Mouse (Mus musculus) gastrocnemius, postnatal 36 days (tissue): ENCODE results near the gene Kcnmb1. TPM values are rescaled to one million over a fixed set of nuclear protein-coding genes. Genes with fewer than 3 reads are reported as not detected.

Source experiments
- DNase-seq, 2 experiments: peaks; one replicate each; pipeline ENCODE4 v3.0.0; 2022
- intact Hi-C: fragments of 180-260 bp; cut with DNase I; formaldehyde crosslinking; loops from one replicate; pipeline ENCODE4 v1.15.1; 2025
- long read RNA-seq, 2 experiments: library from polyadenylated mRNA; stranded (forward); transcript quantifications; one replicate each; pipeline ENCODE4 v2.0.0; 2021
- total RNA-seq, 2 experiments: library from RNA; stranded (reverse); gene quantifications; 2 replicates each; pipeline ENCODE4 v1.2.3; 2021

Kcnmb1 gene
- under 1 TPM; 0.10 TPM for total RNA-seq
- long read RNA-seq, experiment 1, partial matches to known transcripts: 1 of 1 reads
- long read RNA-seq, experiment 1, other reads (novel, unspliced or antisense): 0 of 1 reads
- long read RNA-seq, experiment 2: 0 reads

- intact Hi-C loops: no loop called here
- DNase-seq: no peak
These were observed at the start of gene Kcnmb1 for GRCm38 (mm10) chr11:33962688-33963407. TSS of gene Kcnmb1 (plus strand) at chr11:33963013.

GRCm38 (mm10) chr11:33913061-33913460 is 49.8 kb upstream of the Kcnmb1 start:
- DNase-seq: no peak
- intact Hi-C loops: no loop called here

- no peak for DNase-seq
- intact Hi-C loops: no loop called here
These were observed 48.6 kb upstream of the Kcnmb1 start for GRCm38 (mm10) chr11:33914216-33914615.

GRCm38 (mm10) chr11:33917574-33917973 is 45.2 kb upstream of the Kcnmb1 start:
- DNase-seq: peak in 1 of 2 experiments; percentile 60
- intact Hi-C loops: loop anchor here (2.0 kb wide), 1 partner anchor 185 kb away; no protein-coding TSS in a partner anchor

GRCm38 (mm10) chr11:33918424-33918823 is 44.4 kb upstream of the Kcnmb1 start:
- DNase-seq: no peak
- intact Hi-C loops: no loop called here

- no peak for DNase-seq
- intact Hi-C loops: no loop called here
These were observed 43.0 kb upstream of the Kcnmb1 start for GRCm38 (mm10) chr11:33919826-33920225.

GRCm38 (mm10) chr11:33921451-33921850 is 41.4 kb upstream of the Kcnmb1 start:
- intact Hi-C loops: no loop called here
- DNase-seq: no peak

- intact Hi-C loops: no loop called here
These were observed 39.8 kb upstream of the Kcnmb1 start for GRCm38 (mm10) chr11:33923031-33923430.

GRCm38 (mm10) chr11:33925778-33926177 is 37.0 kb upstream of the Kcnmb1 start:
- intact Hi-C loops: no loop called here
- no peak for DNase-seq

More at GRCm38 (mm10) chr11:33923031-33923430, 39.8 kb upstream of the Kcnmb1 start:
- no peak for DNase-seq

GRCm38 (mm10) chr11:33926551-33926950 is 36.3 kb upstream of the Kcnmb1 start:
- DNase-seq: no peak
- intact Hi-C loops: no loop called here

- intact Hi-C loops: no loop called here
- DNase-seq: no peak
These were observed 35.5 kb upstream of the Kcnmb1 start for GRCm38 (mm10) chr11:33927321-33927720.

- DNase-seq: no peak
- intact Hi-C loops: no loop called here
These were observed 35.0 kb upstream of the Kcnmb1 start for GRCm38 (mm10) chr11:33927836-33928235.

- DNase-seq: no peak
- intact Hi-C loops: no loop called here
These were observed 34.2 kb upstream of the Kcnmb1 start for GRCm38 (mm10) chr11:33928658-33929057.

- no peak for DNase-seq
- intact Hi-C loops: no loop called here
These were observed 33.4 kb upstream of the Kcnmb1 start for GRCm38 (mm10) chr11:33929412-33929811.

GRCm38 (mm10) chr11:33931836-33932385 is 30.9 kb upstream of the Kcnmb1 start:
- intact Hi-C loops: no loop called here
- DNase-seq: no peak

GRCm38 (mm10) chr11:33932386-33933111 is 30.3 kb upstream of the Kcnmb1 start:
- DNase-seq: no peak
- intact Hi-C loops: no loop called here

- no peak for DNase-seq
- intact Hi-C loops: no loop called here
These were observed 28.5 kb upstream of the Kcnmb1 start for GRCm38 (mm10) chr11:33934286-33934685.

- no peak for DNase-seq
- intact Hi-C loops: no loop called here
These were observed 25.2 kb upstream of the Kcnmb1 start for GRCm38 (mm10) chr11:33937641-33938040.

GRCm38 (mm10) chr11:33938561-33939274 is 24.1 kb upstream of the Kcnmb1 start:
- intact Hi-C loops: no loop called here

GRCm38 (mm10) chr11:33939456-33940113 is 23.2 kb upstream of the Kcnmb1 start:
- DNase-seq: no peak
- intact Hi-C loops: no loop called here

More at GRCm38 (mm10) chr11:33938561-33939274, 24.1 kb upstream of the Kcnmb1 start:
- no peak for DNase-seq
